Mouse (Mus musculus): ENCODE measurements at regions not wholly inside any gene's neighbourhood (a gene's known extent, or its start where the extent isn't known, plus 50 kb on each side); places are given as distances from the start of the nearest gene placed in this dataset.
A peak's percentile ranks its signal among the peaks of the same experiment; 100 is the strongest.

GRCm38 (mm10) chr13:55950773-55951172, 114.8 kb upstream of the Pitx1 start:
- 0 out of 2 replicates have a peak, but pooled peaks cover 9% of the 10 kb centered on the region for H3K27me3 ChIP-seq

GRCm38 (mm10) chr13:55948591-55948990, 112.6 kb upstream of the Pitx1 start:
- no peak overlapping the region for H3K27ac ChIP-seq
- WGBS, result 29% methylated on average over 9 of the region's 9 CpGs
- peaks cover 10% of the 10 kb centered on the region for H3K4me1 ChIP-seq
- peak overlapping the region; percentile 29; the same call in 1 of the 2 replicates for H3K9ac ChIP-seq
- H3K36me3 ChIP-seq (replicated peaks), result no peaks in the 10 kb centered on the region
- no peak overlapping the region for H3K4me3 ChIP-seq (replicated peaks)
- H3K9me3 ChIP-seq, result no peaks in the 10 kb centered on the region
- H3K27me3 ChIP-seq, result 0 out of 2 replicates have a peak, but pooled peaks cover 9% of the 10 kb centered on the region
- H3K4me2 ChIP-seq, result no peak overlapping the region
- no peak for ATAC-seq (ENCODE audit: low FRiP score)

More at GRCm38 (mm10) chr13:55950773-55951172, 114.8 kb upstream of the Pitx1 start:
- Histone ChIP-seq H3K9ac (no peak overlapping the region), H3K4me1 (peaks cover 11% of the 10 kb centered on the region), H3K36me3 (replicated peaks) (no peaks in the 10 kb centered on the region), H3K27ac (no peak overlapping the region), H3K4me2 (no peak overlapping the region), H3K4me3 (replicated peaks) (no peak overlapping the region), H3K9me3 (no peaks in the 10 kb centered on the region)
- no peak for ATAC-seq (ENCODE audit: low FRiP score)
- WGBS, result 86% methylated on average over 6 of the region's 6 CpGs

GRCm38 (mm10) chr13:55948144-55948543, 112.2 kb upstream of the Pitx1 start:
- Histone ChIP-seq H3K9ac (peak overlapping the region; percentile 29; the same call in 1 of the 2 replicates), H3K4me3 (replicated peaks) (no peak overlapping the region), H3K4me1 (peaks cover 10% of the 10 kb centered on the region), H3K27ac (no peak overlapping the region), H3K36me3 (replicated peaks) (no peaks in the 10 kb centered on the region), H3K27me3 (peaks cover 9% of the 10 kb centered on the region; the same call in 1 of the 2 replicates), H3K4me2 (no peak overlapping the region), H3K9me3 (no peaks in the 10 kb centered on the region)
- 34% methylated on average over 2 of the region's 2 CpGs for WGBS
- no peak for ATAC-seq (ENCODE audit: low FRiP score)

- 86% methylated on average over 9 of the region's 9 CpGs for WGBS
- H3K9me3 ChIP-seq, result no peaks in the 10 kb centered on the region
- H3K27ac ChIP-seq, result no peak overlapping the region
- no peak for ATAC-seq (ENCODE audit: low FRiP score)
- H3K36me3 ChIP-seq (replicated peaks), result no peaks in the 10 kb centered on the region
- H3K4me3 ChIP-seq (replicated peaks), result no peak overlapping the region
- no peaks in the 10 kb centered on the region for H3K4me1 ChIP-seq
- no peak overlapping the region for H3K4me2 ChIP-seq
- H3K27me3 ChIP-seq, result no peaks in the 10 kb centered on the region
- no peak overlapping the region for H3K9ac ChIP-seq
Measured at GRCm38 (mm10) chr13:55937417-55937816, 101.4 kb upstream of the Pitx1 start.

- H3K4me1 ChIP-seq, result no peaks in the 10 kb centered on the region
- H3K4me2 ChIP-seq, result no peak overlapping the region
- H3K4me3 ChIP-seq (replicated peaks), result no peak overlapping the region
- H3K27me3 ChIP-seq, result peaks cover 1% of the 10 kb centered on the region
- no peak for ATAC-seq (ENCODE audit: low FRiP score)
- no peak overlapping the region for H3K27ac ChIP-seq
- WGBS, result 87% methylated on average over 9 of the region's 9 CpGs
- H3K36me3 ChIP-seq (replicated peaks), result no peaks in the 10 kb centered on the region
- no peak overlapping the region for H3K9ac ChIP-seq
- H3K9me3 ChIP-seq, result no peaks in the 10 kb centered on the region
Measured at GRCm38 (mm10) chr13:55937000-55937399, 101.0 kb upstream of the Pitx1 start.

- no peaks in the 10 kb centered on the region for H3K9me3 ChIP-seq
- H3K36me3 ChIP-seq (replicated peaks), result no peaks in the 10 kb centered on the region
- H3K9ac ChIP-seq, result no peak overlapping the region
- H3K4me2 ChIP-seq, result no peak overlapping the region
- ATAC-seq (ENCODE audit: low FRiP score), result no peak
- WGBS, result 59% methylated on average over 11 of the region's 11 CpGs
- no peak overlapping the region for H3K27ac ChIP-seq
- H3K4me3 ChIP-seq (replicated peaks), result no peak overlapping the region
- peaks cover 31% of the 10 kb centered on the region for H3K27me3 ChIP-seq
- peaks cover 13% of the 10 kb centered on the region; the same call in 1 of the 2 replicates for H3K4me1 ChIP-seq
Measured at GRCm38 (mm10) chr13:55930637-55931036, 94.6 kb upstream of the Pitx1 start.

- 10% methylated on average over 6 of the region's 6 CpGs for WGBS
Measured at GRCm38 (mm10) chr13:55929814-55930213, 93.8 kb upstream of the Pitx1 start.

GRCm38 (mm10) chr13:55923505-55924136, 87.6 kb upstream of the Pitx1 start:
- H3K36me3 ChIP-seq (replicated peaks), result no peaks in the 10 kb centered on the region
- H3K4me2 ChIP-seq, result peak overlapping the region; percentile 3
- peaks cover 9% of the 10 kb centered on the region; the same call in 1 of the 2 replicates for H3K4me1 ChIP-seq
- H3K9me3 ChIP-seq, result no peaks in the 10 kb centered on the region
- peaks cover 42% of the 10 kb centered on the region for H3K27me3 ChIP-seq
- no peak overlapping the region for H3K4me3 ChIP-seq (replicated peaks)
- whole genome bisulfite sequencing, result 16% methylated on average over 7 of the region's 7 CpGs
- H3K9ac ChIP-seq, result no peak overlapping the region
- no peak overlapping the region for H3K27ac ChIP-seq
- ATAC-seq (ENCODE audit: low FRiP score), result 0 out of 2 replicates have a peak, but pooled peaks have one; percentile 49

More at GRCm38 (mm10) chr13:55929814-55930213, 93.8 kb upstream of the Pitx1 start:
- Histone ChIP-seq H3K27me3 (peaks cover 34% of the 10 kb centered on the region), H3K9ac (no peak overlapping the region), H3K4me3 (replicated peaks) (no peak overlapping the region), H3K27ac (no peak overlapping the region), H3K36me3 (replicated peaks) (no peaks in the 10 kb centered on the region), H3K4me1 (peaks cover 13% of the 10 kb centered on the region; the same call in 1 of the 2 replicates), H3K4me2 (no peak overlapping the region), H3K9me3 (no peaks in the 10 kb centered on the region)
- ATAC-seq (ENCODE audit: low FRiP score), result no peak

GRCm38 (mm10) chr13:55917316-55917715, 81.3 kb upstream of the Pitx1 start:
- Histone ChIP-seq H3K4me2 (no peak overlapping the region), H3K4me1 (no peaks in the 10 kb centered on the region), H3K9ac (no peak overlapping the region), H3K27ac (no peak overlapping the region), H3K9me3 (no peaks in the 10 kb centered on the region), H3K4me3 (replicated peaks) (no peak overlapping the region), H3K36me3 (replicated peaks) (no peaks in the 10 kb centered on the region), H3K27me3 (peaks cover 48% of the 10 kb centered on the region)
- ATAC-seq (ENCODE audit: low FRiP score), result no peak
- 94% methylated on average over 12 of the region's 12 CpGs for WGBS

- peaks cover 33% of the 10 kb centered on the region for H3K27me3 ChIP-seq
- no peak overlapping the region for H3K27ac ChIP-seq
- H3K4me3 ChIP-seq (replicated peaks), result no peak overlapping the region
- no peak overlapping the region for H3K4me2 ChIP-seq
- H3K9ac ChIP-seq, result no peak overlapping the region
- H3K4me1 ChIP-seq, result peaks cover 8% of the 10 kb centered on the region
- H3K9me3 ChIP-seq, result no peaks in the 10 kb centered on the region
- 61% methylated on average over 13 of the region's 13 CpGs for WGBS
- no peak for ATAC-seq (ENCODE audit: low FRiP score)
- H3K36me3 ChIP-seq (replicated peaks), result no peaks in the 10 kb centered on the region
Measured at GRCm38 (mm10) chr13:55912271-55912711, 76.3 kb upstream of the Pitx1 start.

GRCm38 (mm10) chr13:55909941-55910340, 73.9 kb upstream of the Pitx1 start:
- Histone ChIP-seq H3K36me3 (replicated peaks) (no peaks in the 10 kb centered on the region), H3K27me3 (peaks cover 15% of the 10 kb centered on the region; the same call in 1 of the 2 replicates), H3K4me1 (peaks cover 8% of the 10 kb centered on the region), H3K4me3 (replicated peaks) (no peak overlapping the region), H3K27ac (no peak overlapping the region), H3K9me3 (no peaks in the 10 kb centered on the region), H3K9ac (no peak overlapping the region), H3K4me2 (no peak overlapping the region)
- 7% methylated on average over 5 of the region's 5 CpGs for WGBS
- ATAC-seq (ENCODE audit: low FRiP score), result no peak

GRCm38 (mm10) chr13:55904884-55905283, 68.9 kb upstream of the Pitx1 start:
- Histone ChIP-seq H3K27ac (no peak overlapping the region), H3K9me3 (no peaks in the 10 kb centered on the region), H3K4me1 (peaks cover 4% of the 10 kb centered on the region), H3K9ac (no peak overlapping the region), H3K4me3 (replicated peaks) (no peak overlapping the region), H3K36me3 (replicated peaks) (no peaks in the 10 kb centered on the region), H3K4me2 (no peak overlapping the region), H3K27me3 (0 out of 2 replicates have a peak, but pooled peaks cover 3% of the 10 kb centered on the region)
- ATAC-seq (ENCODE audit: low FRiP score), result no peak
- 86% methylated on average over 4 of the region's 4 CpGs for WGBS

- Histone ChIP-seq H3K9ac (no peak overlapping the region), H3K36me3 (replicated peaks) (no peaks in the 10 kb centered on the region), H3K4me2 (no peak overlapping the region), H3K4me1 (peaks cover 21% of the 10 kb centered on the region), H3K27me3 (no peaks in the 10 kb centered on the region), H3K27ac (no peak overlapping the region), H3K4me3 (replicated peaks) (no peak overlapping the region), H3K9me3 (no peaks in the 10 kb centered on the region)
- 83% methylated on average over 11 of the region's 11 CpGs for WGBS
- ATAC-seq (ENCODE audit: low FRiP score), result no peak
Measured at GRCm38 (mm10) chr13:55902255-55902654, 66.3 kb upstream of the Pitx1 start.
